Mouse (Mus musculus) lung, adult 2 months (tissue): ENCODE data around the gene Igf2bp3. TPM values are rescaled to one million over a fixed set of nuclear protein-coding genes. Genes with fewer than 3 reads are reported as not detected.
A peak's percentile ranks its signal among the peaks of the same experiment; 100 is the strongest.

Experiments used
- DNase-seq: peaks from one replicate; pipeline ENCODE4 v3.0.0; 2022
- H3K4me1 ChIP-seq: fragments of 200-500 bp; 2 replicates; pipeline ENCODE4 v1.6.1; 2011; ENCODE audit warnings: low read length; ENCODE audit not compliant: control insufficient read depth, insufficient read depth
- H3K4me3 ChIP-seq: fragments of 200-500 bp; replicated peaks from 2 replicates; pipeline ENCODE3; 2011; ENCODE audit warnings: low read depth, mild to moderate bottlenecking, control low read depth, low read length; ENCODE audit errors: extremely low read depth
- CTCF ChIP-seq: fragments of 200-500 bp; IDR thresholded peaks from 2 replicates; pipeline ENCODE4 v1.5.1; 2011; ENCODE audit warnings: mild to moderate bottlenecking, low read length, control low read depth; ENCODE audit not compliant: insufficient read depth
- POLR2A ChIP-seq: fragments of 200-500 bp; IDR thresholded peaks from 2 replicates; pipeline ENCODE4 v1.6.1; 2011; ENCODE audit warnings: low read depth, mild to moderate bottlenecking, control low read depth, low read length, borderline replicate concordance; ENCODE audit errors: extremely low read depth
- WGBS: fragments of 180-500 bp; shearing (Covaris S2); methylation state at CpG from one replicate; pipeline ENCODE4 v1.1.7; 2018; 5-methylcytosine and 5-hydroxymethylcytosine counted together
- polyA plus RNA-seq: library from polyadenylated mRNA; depleted of rRNA; stranded (reverse); fragments of >200 nt; gene quantifications from 2 replicates; pipeline ENCODE4 v1.2.3, GENCODE M21; 2012

Igf2bp3 gene
- polyA plus RNA-seq, 1 experiment = 0.07 TPM

GRCm38 (mm10) chr6:49096933-49097461 is 117.8 kb downstream of the Igf2bp3 start:
- 19% methylated on average over 13 of the region's 13 CpGs for WGBS
- H3K4me1 ChIP-seq = peaks cover 13% of the 10 kb centered on the region
- peak overlapping the region; percentile 40 for H3K4me3 ChIP-seq
- peak; percentile 75 for DNase-seq
- no peak for TF ChIP-seq POLR2A
- TF ChIP-seq CTCF = no peak

GRCm38 (mm10) chr6:49096421-49096820 is 118.3 kb downstream of the Igf2bp3 start:
- peaks cover 13% of the 10 kb centered on the region for H3K4me1 ChIP-seq
- peak; percentile 22 for DNase-seq
- 23% methylated on average over 7 of the region's 7 CpGs for WGBS
- no peak overlapping the region for H3K4me3 ChIP-seq
- TF ChIP-seq POLR2A = no peak
- no peak for TF ChIP-seq CTCF

GRCm38 (mm10) chr6:49094968-49095367 is 119.8 kb downstream of the Igf2bp3 start:
- Histone ChIP-seq H3K4me1 (peaks cover 13% of the 10 kb centered on the region), H3K4me3 (no peak overlapping the region)
- no peak for DNase-seq
- TF ChIP-seq CTCF (no peak), POLR2A (no peak)
- 74% methylated on average over 10 of the region's 10 CpGs for WGBS

- TF ChIP-seq POLR2A = no peak
- no peak for TF ChIP-seq CTCF
- DNase-seq = no peak
- Histone ChIP-seq H3K4me3 (no peak overlapping the region), H3K4me1 (no peaks in the 10 kb centered on the region)
- 91% methylated on average over 4 of the region's 4 CpGs for WGBS
These were observed 131.7 kb downstream of the Igf2bp3 start for GRCm38 (mm10) chr6:49083008-49083407.

GRCm38 (mm10) chr6:49079313-49079712 is 135.4 kb downstream of the Igf2bp3 start:
- no peak overlapping the region for H3K4me3 ChIP-seq
- peaks cover 8% of the 10 kb centered on the region for H3K4me1 ChIP-seq
- 66% methylated on average over 1 of the region's 1 CpGs for WGBS
- DNase-seq = no peak
- TF ChIP-seq CTCF = no peak
- TF ChIP-seq POLR2A = no peak

GRCm38 (mm10) chr6:49077894-49078293 is 136.9 kb downstream of the Igf2bp3 start:
- no peak for DNase-seq
- WGBS = 86% methylated on average over 2 of the region's 2 CpGs
- Histone ChIP-seq H3K4me3 (no peak overlapping the region), H3K4me1 (peaks cover 8% of the 10 kb centered on the region)
- TF ChIP-seq POLR2A = no peak
- TF ChIP-seq CTCF = no peak

- DNase-seq = no peak
- Histone ChIP-seq H3K4me3 (peak overlapping the region; percentile 77), H3K4me1 (peaks cover 8% of the 10 kb centered on the region)
- no peak for TF ChIP-seq POLR2A
- no peak for TF ChIP-seq CTCF
- under 1% methylated on average over 19 of the region's 19 CpGs for WGBS
These were observed 140.7 kb downstream of the Igf2bp3 start for GRCm38 (mm10) chr6:49074117-49074490.

- WGBS = under 1% methylated on average over 49 of the region's 49 CpGs
- H3K4me3 ChIP-seq = peak within 1 kb of the TSS; percentile 77
These were observed 141.2 kb downstream of the Igf2bp3 start, which contains the start of gene Malsu1 for GRCm38 (mm10) chr6:49073304-49074116. Gene Malsu1 (plus strand): TSS chr6:49073795.

GRCm38 (mm10) chr6:49068361-49068760 is 146.4 kb downstream of the Igf2bp3 start:
- Histone ChIP-seq H3K4me1 (no peaks in the 10 kb centered on the region), H3K4me3 (no peak overlapping the region)
- WGBS = 27% methylated on average over 4 of the region's 4 CpGs
- no peak for DNase-seq
- no peak for TF ChIP-seq POLR2A
- no peak for TF ChIP-seq CTCF

More at GRCm38 (mm10) chr6:49073304-49074116, 141.2 kb downstream of the Igf2bp3 start, which contains the start of gene Malsu1:
- DNase-seq = peak; percentile 96
- TF ChIP-seq POLR2A (peak; percentile 74), CTCF (no peak)
- H3K4me1 ChIP-seq = peaks cover 8% of the 10 kb centered on the region
